In the genomic region with DNA sequence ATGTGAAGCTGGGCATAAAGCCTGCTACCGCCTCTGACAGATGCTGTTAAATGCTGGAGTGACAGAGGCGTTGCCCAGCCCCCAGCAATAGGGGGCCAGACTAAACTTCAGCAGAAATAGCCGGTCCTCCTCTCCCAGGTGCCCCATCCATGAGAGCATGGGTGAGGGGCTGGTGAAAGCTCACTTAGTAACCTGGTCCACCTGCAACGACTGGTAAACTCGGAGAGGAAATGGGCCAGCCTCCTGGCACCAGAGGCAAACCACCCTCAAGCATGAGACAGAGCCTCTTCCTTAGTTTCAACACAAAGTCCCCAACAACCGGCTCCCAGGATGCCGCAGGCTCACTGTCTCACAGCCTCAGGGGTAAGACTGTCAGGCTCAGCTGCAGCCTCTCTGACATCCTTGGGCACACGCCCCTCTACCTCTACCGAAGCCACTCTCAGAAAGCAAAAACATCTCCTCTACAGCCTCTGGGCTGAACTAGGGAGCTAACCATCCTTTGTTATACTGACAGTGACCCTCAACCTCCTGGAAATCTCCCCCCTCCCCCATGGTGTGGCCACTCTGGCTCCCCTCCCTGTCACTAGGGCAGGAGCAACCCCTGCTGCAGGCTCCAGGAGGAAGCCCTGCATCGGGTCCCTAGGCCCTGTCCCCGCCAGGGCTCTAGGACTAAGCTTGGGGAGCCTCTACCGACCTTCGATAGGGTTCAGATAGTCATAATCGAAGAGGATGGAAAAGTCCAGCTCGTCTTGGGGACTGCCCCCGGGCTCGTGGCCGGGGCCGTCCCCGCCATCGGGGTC, we compare ENCODE assay signal across 8 mouse cellular contexts. TPM values are rescaled to one million over a fixed set of nuclear protein-coding genes. Genes with fewer than 3 reads are reported as not detected.
DNase-seq lines count a peak whose midpoint lies in the region; ATAC-seq and TF ChIP-seq lines count a peak whose summit lies in the region.

No protein-coding gene starts in this region.

- peak overlapping the region; percentile 44 for H3K4me3 ChIP-seq in kidney, postnatal 0 days (replicated peaks; ENCODE audit: low read depth, low read length)
- peak overlapping the region; percentile 62 for H3K4me3 ChIP-seq in hindbrain, embryonic 10.5 days
- H3K4me3 ChIP-seq in megakaryocyte, embryonic 14.5 days (replicated peaks) = peak overlapping the region; percentile 95

- no peak for DNase-seq in kidney, postnatal 0 days (ENCODE audit: low spot score)
- DNase-seq in kidney, postnatal 14 days = no peak
- no peak for DNase-seq in hindbrain, embryonic 10.5 days (ENCODE audit: low spot score)
- peak; percentile 71 for DNase-seq in thymus, postnatal 25 days
- DNase-seq in cerebellum, adult 8-10 months = no peak
- no peak for DNase-seq in kidney, adult 9 months

- H3K27ac ChIP-seq in kidney, postnatal 0 days = peak overlapping the region; percentile 6; the same call in 1 of the 2 replicates
- H3K27ac ChIP-seq in hindbrain, embryonic 10.5 days = peak overlapping the region; percentile 56; the same call in 1 of the 2 replicates

- ATAC-seq in kidney, postnatal 0 days (replicated peaks; ENCODE audit: low FRiP score, low read depth) = 0 out of 2 replicates have a peak, but pooled peaks have one; percentile 14
- ATAC-seq in activated CD4-positive, CD25-positive, alpha-beta regulatory T cell, adult 4 months = peak; percentile 48

- peak overlapping the region; percentile 62 for H3K9ac ChIP-seq in kidney, postnatal 0 days (ENCODE audit: low read depth, low read length)

- TF ChIP-seq CTCF in kidney, postnatal 0 days (IDR thresholded peaks at IDR 0.05; ENCODE audit: low read depth) = no peak

- peaks cover 15% of the 10 kb centered on the region; the same call in 1 of the 2 replicates for H3K4me1 ChIP-seq in kidney, postnatal 0 days (replicated peaks; ENCODE audit: insufficient read depth, low read length)
- peaks cover 25% of the 10 kb centered on the region for H3K4me1 ChIP-seq in hindbrain, embryonic 10.5 days (replicated peaks)
- H3K4me1 ChIP-seq in megakaryocyte, embryonic 14.5 days = peaks cover 80% of the 10 kb centered on the region

- H3K36me3 ChIP-seq in kidney, postnatal 0 days (ENCODE audit: insufficient read depth, low read length) = no peaks in the 10 kb centered on the region
- H3K36me3 ChIP-seq in hindbrain, embryonic 10.5 days = no peaks in the 10 kb centered on the region
- peaks cover 5% of the 10 kb centered on the region for H3K36me3 ChIP-seq in megakaryocyte, embryonic 14.5 days (replicated peaks; ENCODE audit: low read length)

- H3K9me3 ChIP-seq in kidney, postnatal 0 days (replicated peaks; ENCODE audit: low read length) = no peaks in the 10 kb centered on the region
- no peaks in the 10 kb centered on the region for H3K9me3 ChIP-seq in hindbrain, embryonic 10.5 days
- no peaks in the 10 kb centered on the region for H3K9me3 ChIP-seq in megakaryocyte, embryonic 14.5 days

- WGBS in kidney, postnatal 0 days = 9% methylated on average over 21 of the region's 21 CpGs
- 8% methylated on average over 21 of the region's 21 CpGs for WGBS in hindbrain, embryonic 10.5 days

- H3K27me3 ChIP-seq in kidney, postnatal 0 days (ENCODE audit: insufficient read depth, low read length) = no peaks in the 10 kb centered on the region
- H3K27me3 ChIP-seq in hindbrain, embryonic 10.5 days (ENCODE audit: insufficient read depth, poor library complexity, severe bottlenecking) = peaks cover 50% of the 10 kb centered on the region
- peaks cover 17% of the 10 kb centered on the region for H3K27me3 ChIP-seq in megakaryocyte, embryonic 14.5 days (replicated peaks)

- peak overlapping the region; percentile 76 for H3K4me2 ChIP-seq in kidney, postnatal 0 days (ENCODE audit: low read length)

RNA-seq across cellular contexts. Expression of a gene that starts 11.9 kb away (rescaled TPM):
- polyA plus RNA-seq in kidney, postnatal 0 days (2015; fragmentation: Nextera tagmentation; extraction: Ambion mirVana) = 2.0 TPM in 2 replicates
- polyA plus RNA-seq in activated CD4-positive, CD25-positive, alpha-beta regulatory T cell, adult 4 months (2017; shearing (Covaris generic)) = 10 to 100 TPM; 22.1 to 22.9 TPM
- 0.42 and 0.50 TPM in 2 replicates for polyA plus RNA-seq in hindbrain, embryonic 10.5 days (2016; fragmentation: Nextera tagmentation; extraction: Ambion mirVana)
- 1.0 and 2.8 TPM in 2 replicates for polyA plus RNA-seq in megakaryocyte, embryonic 14.5 days (2012; ENCODE audit: insufficient read depth, low replicate concordance)

Comparison
In these comparisons a context has a peak if more than half of its experiments do, and no peak if none do; other contexts are left out.
1. H3K4me3 ChIP-seq: peak in every context shown above with its lines; median percentile 95 in megakaryocyte, embryonic 14.5 days; 62 in hindbrain, embryonic 10.5 days; 44 in kidney, postnatal 0 days.